Mouse (Mus musculus) liver, postnatal 0 days (tissue): ENCODE results near the gene Mpg. TPM values are rescaled to one million over a fixed set of nuclear protein-coding genes. Genes with fewer than 3 reads are reported as not detected.
A peak's percentile ranks its signal among the peaks of the same experiment; 100 is the strongest.

Source experiments
- ATAC-seq: fragments of 200-750 bp; cut with Nextera tagmentation; 2 replicates; pipeline ENCODE4 v1.8.0; 2017; ENCODE audit warnings: mild to moderate bottlenecking, moderate library complexity
- DNase-seq: peaks from one replicate; pipeline ENCODE4 v3.0.0-alpha.2; 2016
- H3K27ac ChIP-seq: fragments of 300-500 bp; sonication (generic); 2 replicates; pipeline ENCODE4 v1.5.1; 2014; ENCODE audit warnings: antibody characterized with exemption, moderate library complexity, mild to moderate bottlenecking, low read depth
- H3K27me3 ChIP-seq: fragments of 300-500 bp; sonication (generic); 2 replicates; pipeline ENCODE4 v1.6.1; 2014; ENCODE audit warnings: low read length, control low read depth, mixed read lengths; ENCODE audit not compliant: insufficient read depth
- H3K36me3 ChIP-seq: fragments of 300-500 bp; sonication (generic); replicated peaks from 2 replicates; pipeline ENCODE4 v1.6.1; 2014; ENCODE audit warnings: mild to moderate bottlenecking, control low read depth, low read length, moderate library complexity, mixed read lengths; ENCODE audit not compliant: insufficient read depth
- H3K4me1 ChIP-seq: fragments of 300-500 bp; sonication (generic); 2 replicates; pipeline ENCODE4 v1.6.1; 2014; ENCODE audit warnings: antibody characterized with exemption, mild to moderate bottlenecking, control low read depth; ENCODE audit not compliant: insufficient read depth
- H3K4me2 ChIP-seq: fragments of 300-500 bp; sonication (generic); 2 replicates; pipeline ENCODE4 v1.6.1; 2014; ENCODE audit warnings: low read depth, mild to moderate bottlenecking, low read length, moderate library complexity, mixed read lengths
- H3K4me3 ChIP-seq: fragments of 300-500 bp; sonication (generic); 2 replicates; pipeline ENCODE4 v1.5.1; 2014; ENCODE audit warnings: low read depth, low read length
- H3K9ac ChIP-seq: fragments of 300-500 bp; sonication (generic); replicated peaks from 2 replicates; pipeline ENCODE4 v1.6.1; 2014; ENCODE audit warnings: mild to moderate bottlenecking, moderate library complexity
- H3K9me3 ChIP-seq: fragments of 300-500 bp; sonication (generic); 2 replicates; pipeline ENCODE4 v1.6.1; 2016; ENCODE audit warnings: mild to moderate bottlenecking, control low read depth, low read length, mixed read lengths
- CTCF ChIP-seq: sonication (generic); IDR thresholded peaks from 2 replicates; pipeline ENCODE4 v1.5.1; 2016; ENCODE audit warnings: antibody characterized with exemption, low read depth
- EP300 ChIP-seq: IDR thresholded peaks from 2 replicates; pipeline ENCODE4 v1.6.1; 2016; ENCODE audit warnings: antibody characterized with exemption, low read depth, mild to moderate bottlenecking
- WGBS: fragments of 180-500 bp; shearing (Covaris S2); extraction: QIAGEN DNeasy Blood & Tissue Kit; methylation state at CpG from one replicate; pipeline ENCODE4 v1.1.7; 2014; ENCODE audit not compliant: insufficient replicate concordance; 5-methylcytosine and 5-hydroxymethylcytosine counted together
- polyA plus RNA-seq: library from polyadenylated mRNA; unstranded; fragments of >200 nt; fragmentation: Nextera tagmentation; extraction: Ambion mirVana; gene quantifications from 2 replicates; pipeline ENCODE4 v1.2.1, GENCODE M21; 2015

Gene Mpg
- polyA plus RNA-seq, 1 experiment from 2014 or later, result 13.5 TPM

GRCm38 (mm10) chr11:32267964-32268363 lies 41.7 kb downstream of the Mpg start:
- Histone ChIP-seq H3K4me1 (peaks cover 35% of the 10 kb centered on the region), H3K9ac (peak overlapping the region; percentile 93)
- peak; percentile 40 for ATAC-seq

GRCm38 (mm10) chr11:32268952-32269351 lies 42.6 kb downstream of the Mpg start:
- no peak overlapping the region for H3K4me3 ChIP-seq
- peak; percentile 98 for TF ChIP-seq EP300
- no peak for TF ChIP-seq CTCF
- peak; percentile 71 for DNase-seq

More at GRCm38 (mm10) chr11:32267964-32268363, 41.7 kb downstream of the Mpg start:
- 23% methylated on average over 5 of the region's 5 CpGs for WGBS
- DNase-seq, result no peak
- TF ChIP-seq CTCF (no peak), EP300 (0 out of 2 replicates have a peak, but pooled peaks have one; percentile 9)
- H3K9me3 ChIP-seq, result no peaks in the 10 kb centered on the region
- H3K27me3 ChIP-seq, result no peaks in the 10 kb centered on the region
- peak overlapping the region; percentile 97 for H3K27ac ChIP-seq
- peak overlapping the region; percentile 76 for H3K4me3 ChIP-seq
- peak overlapping the region; percentile 89 for H3K4me2 ChIP-seq
- H3K36me3 ChIP-seq, result no peaks in the 10 kb centered on the region

GRCm38 (mm10) chr11:32271178-32271577 lies 44.9 kb downstream of the Mpg start:
- H3K4me1 ChIP-seq, result peaks cover 24% of the 10 kb centered on the region
- no peak overlapping the region for H3K9ac ChIP-seq
- no peak overlapping the region for H3K27ac ChIP-seq
- no peak for ATAC-seq
- WGBS, result 34% methylated on average over 4 of the region's 4 CpGs
- no peaks in the 10 kb centered on the region for H3K9me3 ChIP-seq
- no peak overlapping the region for H3K4me2 ChIP-seq
- no peaks in the 10 kb centered on the region for H3K36me3 ChIP-seq
- H3K4me3 ChIP-seq, result no peak overlapping the region
- no peaks in the 10 kb centered on the region for H3K27me3 ChIP-seq
- no peak for DNase-seq
- TF ChIP-seq CTCF (no peak), EP300 (no peak)

More at GRCm38 (mm10) chr11:32268952-32269351, 42.6 kb downstream of the Mpg start:
- Histone ChIP-seq H3K9me3 (no peaks in the 10 kb centered on the region), H3K36me3 (no peaks in the 10 kb centered on the region), H3K27me3 (no peaks in the 10 kb centered on the region), H3K4me2 (peak overlapping the region; percentile 89), H3K9ac (peak overlapping the region; percentile 93), H3K27ac (peak overlapping the region; percentile 97), H3K4me1 (peaks cover 35% of the 10 kb centered on the region)
- ATAC-seq, result peak; percentile 76
- 61% methylated on average over 5 of the region's 5 CpGs for WGBS

GRCm38 (mm10) chr11:32276347-32276746 lies 50.0 kb downstream of the Mpg start, which contains the start of gene Hba-x:
Hba-x (plus strand) TSS chr11:32276400.
- TF ChIP-seq CTCF (no peak), EP300 (no peak)
- no peak for ATAC-seq
- peaks cover 11% of the 10 kb centered on the region for H3K4me1 ChIP-seq

GRCm38 (mm10) chr11:32277736-32278457 lies 51.6 kb downstream of the Mpg start:
- DNase-seq, result no peak
- ATAC-seq, result no peak
- Histone ChIP-seq H3K27me3 (peaks cover 19% of the 10 kb centered on the region; the same call in 1 of the 2 replicates), H3K27ac (no peak overlapping the region), H3K4me2 (no peak overlapping the region), H3K9ac (no peak overlapping the region), H3K4me1 (peaks cover 18% of the 10 kb centered on the region), H3K9me3 (no peaks in the 10 kb centered on the region), H3K4me3 (no peak overlapping the region), H3K36me3 (no peaks in the 10 kb centered on the region)
- TF ChIP-seq EP300 (no peak), CTCF (no peak)
- 69% methylated on average over 21 of the region's 21 CpGs for WGBS

More at GRCm38 (mm10) chr11:32276347-32276746, 50.0 kb downstream of the Mpg start, which contains the start of gene Hba-x:
- no peak within 1 kb of the TSS for H3K27ac ChIP-seq
- H3K36me3 ChIP-seq, result no peaks in the 10 kb centered on the region
- 72% methylated on average over 3 of the region's 3 CpGs for WGBS
- no peak for DNase-seq
- H3K4me3 ChIP-seq, result no peak within 1 kb of the TSS
- no peak within 1 kb of the TSS for H3K9ac ChIP-seq
- H3K9me3 ChIP-seq, result no peaks in the 10 kb centered on the region
- peaks cover 19% of the 10 kb centered on the region; the same call in 1 of the 2 replicates for H3K27me3 ChIP-seq
- H3K4me2 ChIP-seq, result no peak within 1 kb of the TSS

- ATAC-seq (no peak), DNase-seq (no peak)
- no peak for TF ChIP-seq CTCF
- no peak for TF ChIP-seq EP300
- no peaks in the 10 kb centered on the region for H3K9me3 ChIP-seq
- WGBS, result 79% methylated on average over 12 of the region's 12 CpGs
- peaks cover 18% of the 10 kb centered on the region for H3K4me1 ChIP-seq
- no peak overlapping the region for H3K4me2 ChIP-seq
- H3K27me3 ChIP-seq, result peaks cover 19% of the 10 kb centered on the region; the same call in 1 of the 2 replicates
- no peak overlapping the region for H3K9ac ChIP-seq
- H3K4me3 ChIP-seq, result no peak overlapping the region
- no peaks in the 10 kb centered on the region for H3K36me3 ChIP-seq
- H3K27ac ChIP-seq, result no peak overlapping the region
These were observed 52.2 kb downstream of the Mpg start for GRCm38 (mm10) chr11:32278458-32278957.
